Mouse (Mus musculus) olfactory bulb, adult 2 months (tissue): Measurements from ENCODE around the gene Vangl1.

Source experiments
- CTCF ChIP-seq: fragments of 200-500 bp; IDR thresholded peaks from 2 replicates; pipeline ENCODE4 v1.5.1; 2012; ENCODE audit warnings: low read depth, mild to moderate bottlenecking, low read length, moderate library complexity; ENCODE audit not compliant: insufficient read depth
- POLR2A ChIP-seq: fragments of 200-500 bp; IDR thresholded peaks from 2 replicates; pipeline ENCODE4 v1.6.1; 2012; ENCODE audit warnings: mild to moderate bottlenecking, low read depth, low read length, moderate library complexity; ENCODE audit not compliant: insufficient read depth

GRCm38 (mm10) chr3:102120947-102121346 is 83.5 kb downstream of the Vangl1 start:
- TF ChIP-seq CTCF, result no peak
- no peak for TF ChIP-seq POLR2A
